Mouse (Mus musculus): ENCODE measurements around the gene Ttc41.

Gene Ttc41

GRCm38 (mm10) chr10:86784126-86784675 is 78.6 kb downstream of the Ttc41 start:
- DNase-seq (ENCODE audit: low spot score) = no peak

- DNase-seq (ENCODE audit: low spot score) = no peak
These were observed 79.8 kb downstream of the Ttc41 start for GRCm38 (mm10) chr10:86785396-86785795.

- no peak for DNase-seq (ENCODE audit: low spot score)
These were observed 80.5 kb downstream of the Ttc41 start for GRCm38 (mm10) chr10:86786083-86786482.

- no peak for DNase-seq (ENCODE audit: low spot score)
These were observed 82.6 kb downstream of the Ttc41 start for GRCm38 (mm10) chr10:86788193-86788592.

- no peak for DNase-seq (ENCODE audit: low spot score)
These were observed 83.6 kb downstream of the Ttc41 start for GRCm38 (mm10) chr10:86789146-86789672.

GRCm38 (mm10) chr10:86791507-86792184 is 86.0 kb downstream of the Ttc41 start:
- DNase-seq (ENCODE audit: low spot score) = no peak

- no peak for DNase-seq (ENCODE audit: low spot score)
These were observed 87.9 kb downstream of the Ttc41 start for GRCm38 (mm10) chr10:86793509-86793951.

- no peak for DNase-seq (ENCODE audit: low spot score)
These were observed 88.6 kb downstream of the Ttc41 start for GRCm38 (mm10) chr10:86794196-86794595.

- no peak for DNase-seq (ENCODE audit: low spot score)
These were observed 89.4 kb downstream of the Ttc41 start for GRCm38 (mm10) chr10:86794794-86795535.

- DNase-seq (ENCODE audit: low spot score) = no peak
These were observed 90.6 kb downstream of the Ttc41 start for GRCm38 (mm10) chr10:86796073-86796741.

GRCm38 (mm10) chr10:86807362-86807761 is 101.8 kb downstream of the Ttc41 start:
- no peak for DNase-seq (ENCODE audit: low spot score)

- DNase-seq (ENCODE audit: low spot score) = no peak
These were observed 102.6 kb downstream of the Ttc41 start for GRCm38 (mm10) chr10:86808013-86808758.

- no peak for DNase-seq (ENCODE audit: low spot score)
These were observed 104.4 kb downstream of the Ttc41 start for GRCm38 (mm10) chr10:86810000-86810399.

- no peak for DNase-seq (ENCODE audit: low spot score)
These were observed 105.0 kb downstream of the Ttc41 start for GRCm38 (mm10) chr10:86810612-86811011.

- no peak for DNase-seq (ENCODE audit: low spot score)
These were observed 108.9 kb downstream of the Ttc41 start for GRCm38 (mm10) chr10:86814292-86815131.

- DNase-seq (ENCODE audit: low spot score) = no peak
These were observed 109.5 kb downstream of the Ttc41 start for GRCm38 (mm10) chr10:86815133-86815532.

GRCm38 (mm10) chr10:86819649-86820165 is 114.1 kb downstream of the Ttc41 start:
- no peak for DNase-seq (ENCODE audit: low spot score)

- DNase-seq (ENCODE audit: low spot score) = no peak
These were observed 115.4 kb downstream of the Ttc41 start for GRCm38 (mm10) chr10:86821014-86821413.

GRCm38 (mm10) chr10:86824093-86824492 is 118.5 kb downstream of the Ttc41 start:
- no peak for DNase-seq (ENCODE audit: low spot score)

GRCm38 (mm10) chr10:86824871-86825270 is 119.3 kb downstream of the Ttc41 start:
- no peak for DNase-seq (ENCODE audit: low spot score)

Measured in ovary, postnatal 10 days (tissue).